Mouse (Mus musculus) thymus, postnatal 25 days (tissue): Measurements from ENCODE around the gene Tsku.

Experiments
- DNase-seq: peaks from one replicate; pipeline ENCODE4 v3.0.0; 2022

Gene Tsku

GRCm38 (mm10) chr7:98358016-98358415, 3.1 kb downstream of the Tsku start:
- no peak for DNase-seq

- DNase-seq: no peak
Measured at GRCm38 (mm10) chr7:98357324-98357723, 3.8 kb downstream of the Tsku start.

- no peak for DNase-seq
Measured at GRCm38 (mm10) chr7:98354921-98355310, 6.2 kb downstream of the Tsku start.

- no peak for DNase-seq
Measured at GRCm38 (mm10) chr7:98354160-98354920, 6.8 kb downstream of the Tsku start.

- no peak for DNase-seq
Measured at GRCm38 (mm10) chr7:98353616-98354015, 7.5 kb downstream of the Tsku start.

GRCm38 (mm10) chr7:98351523-98351922, 9.6 kb downstream of the Tsku start:
- DNase-seq: no peak

- DNase-seq: no peak
Measured at GRCm38 (mm10) chr7:98349821-98350220, 11.3 kb downstream of the Tsku start.

- DNase-seq: peak; percentile 83
Measured at GRCm38 (mm10) chr7:98349096-98349495, 12.0 kb downstream of the Tsku start.

- peak; percentile 71 for DNase-seq
Measured at GRCm38 (mm10) chr7:98348043-98348442, 13.1 kb downstream of the Tsku start.

GRCm38 (mm10) chr7:98347471-98347870, 13.7 kb downstream of the Tsku start:
- DNase-seq: no peak

- DNase-seq: no peak
Measured at GRCm38 (mm10) chr7:98345036-98345435, 16.1 kb downstream of the Tsku start.

GRCm38 (mm10) chr7:98344361-98344760, 16.8 kb downstream of the Tsku start:
- peak; percentile 68 for DNase-seq

- DNase-seq: no peak
Measured at GRCm38 (mm10) chr7:98342249-98342648, 18.9 kb downstream of the Tsku start.

GRCm38 (mm10) chr7:98341475-98341874, 19.7 kb downstream of the Tsku start:
- DNase-seq: peak; percentile 85

- no peak for DNase-seq
Measured at GRCm38 (mm10) chr7:98340343-98340742, 20.8 kb downstream of the Tsku start.

- DNase-seq: no peak
Measured at GRCm38 (mm10) chr7:98333987-98334386, 27.1 kb downstream of the Tsku start.

GRCm38 (mm10) chr7:98333507-98333906, 27.6 kb downstream of the Tsku start:
- no peak for DNase-seq

- DNase-seq: no peak
Measured at GRCm38 (mm10) chr7:98332678-98333397, 28.3 kb downstream of the Tsku start.

- DNase-seq: no peak
Measured at GRCm38 (mm10) chr7:98331932-98332331, 29.2 kb downstream of the Tsku start.

- DNase-seq: no peak
Measured at GRCm38 (mm10) chr7:98330375-98331002, 30.6 kb downstream of the Tsku start.

- no peak for DNase-seq
Measured at GRCm38 (mm10) chr7:98329651-98330374, 31.3 kb downstream of the Tsku start.

- DNase-seq: no peak
Measured at GRCm38 (mm10) chr7:98328311-98328710, 32.8 kb downstream of the Tsku start.

GRCm38 (mm10) chr7:98326051-98326450, 35.1 kb downstream of the Tsku start:
- no peak for DNase-seq
